Mouse (Mus musculus) B cell, adult 2 months (primary cell): Measurements from ENCODE around the gene Lama2.
A peak's percentile ranks its signal among the peaks of the same experiment; 100 is the strongest.
"Not testable (repeated sequence)": the region's sequence is repeated elsewhere in the genome, so short reads cannot be mapped to it uniquely, and the experiment has no call there.

Experiments used
- DNase-seq, 2 experiments: peaks; one replicate each; pipeline ENCODE4 v3.0.0; 2022

Lama2 gene

DNA sequence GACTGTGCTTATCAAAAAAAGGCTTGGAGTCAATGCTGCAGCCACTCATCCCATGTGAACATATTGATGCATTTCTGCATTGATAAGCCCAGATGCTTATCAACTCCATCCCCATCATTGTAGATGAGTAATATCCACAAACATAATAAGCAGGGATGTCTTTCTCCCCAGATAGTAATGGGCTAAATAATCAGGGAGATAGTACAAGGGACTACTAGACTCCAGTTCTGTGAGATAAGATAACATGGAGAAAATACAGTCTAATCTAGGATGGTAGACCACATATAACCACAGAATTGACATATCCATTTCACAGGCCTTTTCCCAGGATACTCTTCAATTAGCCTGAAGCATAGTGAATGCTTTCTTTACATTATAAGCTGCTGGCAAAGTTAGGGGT is 622.9 kb downstream of the Lama2 start:
- DNase-seq: no peak

DNA sequence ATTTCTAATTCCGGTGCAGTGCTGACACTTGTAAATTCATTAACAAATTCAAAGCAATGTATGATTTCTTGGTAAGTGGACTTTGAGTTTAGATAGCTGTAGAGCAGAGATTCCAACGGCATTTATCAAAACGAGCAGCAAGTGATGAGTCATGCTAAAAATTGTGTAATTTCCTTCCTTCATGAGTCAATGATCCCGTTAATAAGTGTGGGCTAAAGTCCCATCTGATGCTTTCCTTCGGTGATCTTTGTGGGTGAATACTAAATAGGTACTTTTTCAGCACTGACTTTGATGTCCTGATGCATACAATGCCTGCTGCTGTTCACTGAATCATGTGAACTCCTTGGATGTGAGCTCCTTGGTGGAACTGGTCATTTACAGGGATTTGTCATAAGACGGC is 623.6 kb downstream of the Lama2 start:
- DNase-seq: no peak

DNA sequence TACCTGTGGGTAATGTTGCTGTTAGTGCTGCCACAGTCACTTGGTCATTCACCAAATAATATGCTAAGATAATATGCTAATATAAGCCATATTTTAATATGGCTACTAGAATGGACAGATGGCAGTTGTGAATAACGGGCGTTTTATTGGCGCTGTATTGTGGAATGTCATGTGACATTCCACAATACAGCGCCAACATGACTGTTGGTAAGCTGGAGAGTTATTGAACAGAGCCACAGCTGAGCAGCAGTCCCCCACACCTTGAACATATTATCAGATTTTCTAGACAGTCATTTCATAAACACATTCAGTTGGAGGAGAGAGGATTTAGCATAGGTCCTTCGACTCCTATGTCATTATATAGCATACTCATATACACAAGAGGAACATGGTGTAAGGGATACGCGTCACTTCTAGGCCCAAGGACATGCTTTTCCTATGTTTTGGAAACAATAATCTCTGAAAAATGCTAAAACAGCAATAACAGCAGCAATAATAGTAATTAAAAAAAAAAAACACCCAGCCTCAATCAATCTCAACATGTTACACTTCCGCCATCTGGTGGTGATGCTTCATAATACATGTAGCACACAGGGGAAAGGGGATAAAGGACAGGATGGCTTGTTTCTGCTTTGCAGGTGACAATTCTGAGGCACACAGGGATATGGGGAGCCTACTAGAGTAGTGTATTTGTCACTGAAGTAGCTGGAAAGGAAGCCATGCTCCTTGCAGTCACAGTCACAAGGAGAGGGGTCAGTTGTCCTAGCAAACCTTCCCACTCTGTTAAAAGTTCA is 624.2 kb downstream of the Lama2 start:
- DNase-seq: peak; percentile 37 to 38

DNA sequence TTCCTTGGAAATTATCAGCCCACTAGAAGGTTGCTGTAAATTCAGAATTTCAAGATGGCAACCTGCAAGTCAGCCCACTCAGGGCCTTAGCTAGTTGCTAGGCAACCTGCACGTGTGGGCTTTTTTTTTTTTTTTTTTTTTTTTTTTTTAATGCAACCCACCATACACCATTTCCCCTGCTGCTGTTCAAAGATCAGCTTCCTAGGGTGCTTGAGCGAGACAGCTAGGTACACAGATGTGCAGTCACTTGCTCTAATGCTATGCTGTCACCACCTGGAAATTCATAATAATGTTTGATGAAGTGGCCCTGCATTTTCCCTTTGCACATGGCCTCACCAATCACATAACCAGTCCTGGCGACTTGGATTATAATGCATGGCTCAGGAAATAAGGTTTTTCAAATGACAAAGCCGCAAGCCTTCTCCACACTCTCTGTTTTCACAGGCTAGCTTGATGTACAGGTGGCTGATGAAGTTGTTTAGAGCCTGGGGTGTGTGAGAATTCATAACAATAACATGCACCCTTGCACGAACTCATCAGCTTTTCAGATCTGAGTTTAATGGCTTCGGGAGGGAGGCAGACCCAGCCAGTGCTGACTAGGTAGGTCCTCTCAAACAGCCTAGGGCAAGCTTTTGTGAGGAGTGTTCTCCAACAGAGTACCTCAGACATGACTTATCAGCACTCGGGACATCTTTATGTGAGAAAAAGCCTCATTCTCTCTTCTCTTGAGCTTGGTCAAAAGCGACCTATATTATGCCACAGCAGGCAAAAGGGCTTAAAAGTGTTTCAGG is 625.4 kb downstream of the Lama2 start:
- DNase-seq: no peak

DNA sequence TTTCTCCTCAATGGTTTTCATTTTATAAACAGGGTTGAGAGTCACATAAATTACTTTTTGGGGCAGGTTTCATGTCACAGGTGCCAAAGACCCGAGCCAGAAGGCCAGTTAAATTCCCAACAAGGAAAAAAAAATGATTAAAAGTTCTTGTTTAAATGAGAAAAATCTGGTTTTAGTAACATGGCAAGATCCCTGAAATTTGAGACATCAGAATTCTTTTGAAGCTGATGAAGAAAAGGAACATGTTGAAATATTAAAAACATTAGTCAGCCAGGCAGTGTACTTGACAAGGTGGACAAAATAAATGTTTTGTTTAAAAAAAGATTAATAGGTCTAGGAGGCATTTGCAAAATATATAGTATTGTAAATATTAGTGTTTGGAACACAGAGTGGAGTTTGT is 634.1 kb downstream of the Lama2 start:
- DNase-seq: no peak

DNA sequence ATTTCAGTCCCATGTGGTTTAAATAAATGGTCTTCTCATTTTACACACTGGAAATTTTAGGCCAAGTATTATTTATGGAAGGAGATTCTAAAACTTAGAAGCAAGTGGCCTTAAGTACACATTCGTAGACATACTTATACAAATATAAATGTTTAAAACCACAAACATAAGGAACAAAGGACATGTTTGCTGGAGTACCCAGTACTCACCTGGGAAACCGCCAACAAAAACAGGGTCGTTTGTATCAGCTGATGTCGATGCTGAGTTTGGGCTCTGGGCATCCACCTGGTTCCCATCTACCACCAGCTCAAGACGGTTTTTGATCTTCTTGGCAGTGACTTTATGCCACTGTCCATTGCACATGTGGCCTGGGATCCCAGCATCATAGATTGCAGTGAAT is 635.5 kb downstream of the Lama2 start:
- not testable (repeated sequence) for DNase-seq

DNA sequence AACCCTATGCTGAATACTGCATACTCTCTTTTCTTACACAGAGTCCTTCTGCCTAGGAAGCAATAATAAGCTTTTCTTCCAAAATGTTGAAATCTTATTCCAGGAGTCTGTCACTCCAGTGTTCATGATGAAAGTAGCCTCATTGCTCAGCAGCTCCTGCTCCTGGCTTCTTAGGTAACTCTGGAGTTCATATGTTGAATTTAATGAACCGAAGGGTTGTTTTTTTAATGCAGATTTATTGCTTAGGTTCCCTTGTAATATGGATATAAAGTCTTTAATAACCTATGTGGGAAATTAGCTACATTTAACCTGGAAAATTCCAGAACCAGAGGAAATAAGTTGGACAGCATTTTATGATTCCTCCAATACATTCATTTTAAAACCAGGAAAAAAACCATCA is 636.0 kb downstream of the Lama2 start:
- no peak for DNase-seq

DNA sequence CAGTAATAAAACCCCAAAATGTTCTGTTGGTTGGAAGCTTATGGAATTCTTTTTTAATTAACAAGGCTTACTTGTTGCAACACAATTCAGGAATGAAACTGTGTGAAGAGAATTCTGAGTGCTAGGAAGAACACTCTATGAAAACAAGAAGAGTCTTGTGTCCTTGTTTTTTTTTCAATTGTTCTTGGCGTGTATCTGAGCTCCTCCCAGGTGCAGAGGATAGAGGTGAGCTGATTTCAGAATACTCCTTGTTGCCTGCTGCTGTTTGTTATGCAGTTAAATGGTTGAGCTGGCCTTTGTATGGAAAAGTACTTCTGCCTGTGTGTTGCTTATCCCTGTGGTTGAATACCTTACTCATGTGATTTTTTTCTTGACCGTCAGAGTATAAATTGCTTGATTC is 636.9 kb downstream of the Lama2 start:
- no peak for DNase-seq

DNA sequence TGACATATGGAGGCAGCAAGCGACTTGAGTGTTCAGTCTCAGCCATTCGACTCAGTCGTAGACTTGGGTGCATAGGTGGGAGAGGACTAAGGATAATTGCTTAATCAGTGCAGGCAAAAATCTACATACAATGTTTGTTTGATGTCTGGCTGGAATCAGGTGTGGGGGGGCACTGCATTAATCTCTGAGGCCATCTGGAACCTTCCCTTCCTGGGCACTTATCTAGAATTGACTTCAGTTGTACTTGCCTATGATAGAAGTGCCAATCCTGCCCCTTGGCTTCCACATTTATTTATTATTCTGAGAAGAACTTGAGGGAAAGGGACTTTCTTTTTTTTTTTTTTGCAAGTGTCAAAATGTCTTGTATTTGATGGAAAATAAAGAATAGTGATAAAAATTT is 644.2 kb downstream of the Lama2 start:
- no peak for DNase-seq

DNA sequence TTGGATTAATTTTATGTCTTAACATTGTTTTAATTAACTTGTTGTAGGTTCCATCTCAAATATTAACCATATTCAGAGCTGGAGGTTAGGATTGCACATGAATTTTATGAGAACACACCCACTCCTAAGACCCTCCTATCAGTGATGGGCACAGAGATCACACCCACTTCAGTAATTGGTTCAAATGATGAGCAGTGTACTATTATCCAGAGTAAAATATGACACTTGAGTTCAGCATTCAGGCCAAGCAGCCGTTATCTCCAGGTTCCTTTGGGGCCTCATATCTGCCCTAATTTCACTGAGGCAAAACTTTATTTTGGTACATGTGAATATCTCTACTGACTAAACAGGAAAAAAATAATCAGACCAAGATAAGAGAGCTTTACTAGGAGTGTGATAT is 645.3 kb downstream of the Lama2 start:
- no peak for DNase-seq

DNA sequence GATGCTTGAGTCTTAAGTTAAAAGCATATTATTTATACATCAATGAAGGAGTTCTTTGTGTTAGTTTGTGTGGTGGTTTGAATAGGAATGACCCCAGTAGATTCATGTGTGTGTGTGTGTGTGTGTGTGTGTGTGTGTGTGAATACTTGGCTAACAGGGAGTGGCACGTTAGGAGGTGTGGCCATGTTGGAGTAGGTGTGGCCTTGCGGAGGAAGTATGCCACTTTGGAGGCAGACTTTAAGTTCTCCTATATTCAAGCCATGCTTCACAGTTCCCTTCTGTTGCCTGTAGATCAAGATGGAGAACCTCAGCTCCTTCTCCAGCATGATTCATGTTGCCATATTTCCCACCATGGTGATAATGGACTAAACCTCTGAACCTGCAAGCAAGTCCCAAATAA is 646.0 kb downstream of the Lama2 start:
- no peak for DNase-seq

DNA sequence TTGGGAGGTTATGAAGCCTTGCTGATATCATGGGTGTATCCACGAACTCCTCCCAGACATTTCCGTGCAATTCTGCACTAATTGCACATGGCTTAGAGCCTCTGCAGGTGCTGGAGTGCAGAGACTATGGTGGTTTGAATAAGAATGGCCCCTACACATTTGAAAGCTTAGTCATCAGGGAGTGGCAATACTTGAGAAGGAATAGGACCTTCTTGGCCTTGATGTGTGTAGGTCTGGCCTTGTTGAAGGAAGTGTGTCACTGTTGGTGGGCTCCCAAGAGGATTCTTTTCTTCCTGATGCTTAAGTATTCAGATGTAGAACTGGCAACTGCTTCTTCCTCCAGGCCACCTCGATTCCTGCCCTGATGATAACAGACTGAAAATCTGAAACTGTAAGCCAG is 661.0 kb downstream of the Lama2 start:
- no peak for DNase-seq

DNA sequence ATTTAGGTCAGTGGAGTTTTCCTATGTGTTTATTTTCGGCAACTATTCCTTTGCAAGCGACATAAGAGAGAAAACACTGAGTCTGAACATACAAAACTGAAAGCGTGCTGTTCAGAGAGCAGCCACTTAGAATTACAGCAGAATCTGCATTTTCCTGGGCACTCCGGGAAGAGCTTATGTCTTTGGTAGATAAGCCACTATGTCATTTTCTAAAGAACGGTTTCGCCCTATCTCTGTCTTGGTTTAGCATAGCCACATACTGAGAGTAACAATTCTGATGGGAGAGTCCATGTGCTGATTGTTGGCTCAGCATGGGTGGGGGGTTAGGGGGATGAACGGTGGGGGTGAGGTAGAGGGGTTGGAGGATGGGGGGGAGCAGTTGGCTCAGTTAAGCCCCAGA is 669.1 kb downstream of the Lama2 start:
- no peak for DNase-seq

DNA sequence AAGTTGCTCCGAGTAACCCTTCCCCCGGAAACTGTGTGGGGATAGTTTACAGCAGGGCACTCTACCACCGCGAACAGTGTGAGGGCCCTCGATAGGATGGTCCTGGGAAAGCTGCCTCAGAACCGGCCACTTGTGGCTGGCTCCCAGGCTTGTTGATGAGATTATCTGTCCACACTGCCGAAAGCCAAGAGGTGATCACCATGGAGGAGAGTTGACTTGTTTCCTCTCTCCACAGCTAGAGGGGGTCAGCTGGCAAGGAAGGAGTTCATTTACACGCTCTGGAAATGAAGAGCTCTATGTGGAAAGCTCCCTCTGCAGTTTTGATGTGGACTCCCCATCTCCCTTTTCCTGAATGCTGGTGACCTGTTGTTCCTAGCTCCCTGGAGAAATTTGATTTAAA is 669.9 kb downstream of the Lama2 start:
- DNase-seq: no peak

DNA sequence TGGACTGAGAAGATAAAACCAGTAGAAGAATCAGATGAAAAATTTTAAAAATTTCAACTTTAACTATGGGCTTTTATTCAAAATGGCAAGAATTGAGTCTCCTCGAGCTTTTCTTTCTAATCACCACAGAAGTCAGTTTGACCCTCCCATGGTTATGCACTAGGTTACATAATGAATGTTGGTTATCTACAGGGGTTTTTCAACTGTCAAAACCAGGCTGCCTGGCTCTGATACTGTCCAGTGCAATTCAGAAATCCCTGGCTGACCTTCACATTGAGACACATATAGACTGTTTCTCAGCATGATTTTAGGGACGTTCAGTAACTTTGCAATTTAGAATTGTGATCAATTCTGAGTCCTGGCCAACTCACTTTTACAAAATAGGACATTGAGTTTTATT is 671.2 kb downstream of the Lama2 start:
- DNase-seq: no peak

DNA sequence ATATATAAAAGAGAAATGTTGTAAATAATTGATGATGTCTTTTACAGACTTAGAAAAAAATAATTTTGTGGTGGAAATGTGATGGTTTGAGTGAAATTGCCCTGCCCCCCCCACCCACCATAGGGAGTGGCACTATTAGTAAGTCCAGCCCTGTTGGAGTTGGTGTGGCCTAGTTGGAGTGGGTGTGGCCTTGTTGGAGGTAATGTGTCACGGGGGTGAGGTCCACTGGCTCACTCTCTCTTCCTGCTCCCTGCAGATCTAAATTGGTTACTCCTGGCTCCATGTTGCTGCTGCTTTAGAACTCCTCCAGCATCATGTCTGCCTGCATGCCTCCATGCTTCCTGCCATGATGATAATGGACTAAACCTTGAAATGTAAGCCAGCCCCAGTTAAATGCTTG is 680.0 kb downstream of the Lama2 start:
- DNase-seq: no peak

DNA sequence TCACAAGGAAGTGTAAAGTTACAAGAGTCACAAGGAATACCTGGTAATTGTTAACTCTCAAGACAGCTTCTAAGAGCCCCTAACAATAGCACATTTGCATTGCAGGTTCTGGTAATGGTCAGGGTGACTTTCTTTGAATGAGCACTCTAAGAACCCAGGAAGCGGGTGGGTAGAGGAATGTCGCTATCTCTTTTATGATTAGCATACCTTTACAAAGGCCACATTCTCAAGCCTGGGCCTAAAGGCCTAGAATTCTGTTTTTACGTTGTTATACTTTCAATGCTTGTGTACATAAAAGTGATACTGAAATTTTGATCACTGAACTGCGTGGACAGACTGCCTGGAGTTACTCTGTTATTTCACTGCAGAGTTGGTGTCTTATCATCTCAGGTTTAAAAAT is 681.1 kb downstream of the Lama2 start:
- DNase-seq: not testable (repeated sequence)

DNA sequence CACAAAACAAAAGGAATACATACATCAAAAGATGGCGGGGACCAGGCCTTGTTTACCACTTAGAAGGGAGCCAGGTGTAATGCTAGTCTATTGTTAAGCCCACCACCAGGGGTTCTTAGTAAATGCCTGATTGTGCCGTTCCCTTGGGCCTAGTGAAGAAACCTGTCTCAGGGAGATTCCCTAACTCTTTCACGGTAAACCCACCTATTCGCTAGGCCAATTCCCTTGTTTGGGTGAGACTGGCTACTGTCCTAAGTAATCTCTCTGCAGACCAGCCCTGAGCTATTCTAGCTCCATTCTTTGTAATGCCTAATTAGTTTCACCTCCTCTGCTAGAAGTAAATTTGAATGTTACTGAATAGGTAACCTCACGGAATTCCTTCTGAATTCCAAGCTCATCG is 683.5 kb downstream of the Lama2 start:
- DNase-seq: not testable (repeated sequence)
